In genomic region chr13:52756005-52756404, GRCm38 (mm10) we compare ENCODE assay signal across 16 mouse cellular contexts.
A peak's percentile ranks its signal among the peaks of the same experiment; 100 is the strongest.
DNase-seq lines count a peak whose midpoint lies in the region; ATAC-seq and TF ChIP-seq lines count a peak whose summit lies in the region.
"Had no signal": no experiment of that assay in that cellular context is flagged by ENCODE, and none has a peak within 500 bp of the region (broad histone marks: within the 10 kb centered on the region; RNA-seq: fewer than 3 reads in every experiment).

No protein-coding gene starts in this region.

- no peak overlapping the region for H3K27ac ChIP-seq in forebrain, embryonic 13.5 days
- no peak overlapping the region for H3K27ac ChIP-seq in forebrain, embryonic 11.5 days (ENCODE audit: low read depth, low read length)
- H3K27ac ChIP-seq in forebrain, embryonic 16.5 days (ENCODE audit: low read length), result no peak overlapping the region
- no peak overlapping the region for H3K27ac ChIP-seq in thymus, adult 2 months (ENCODE audit: control insufficient read depth, insufficient read depth, low read length)
- H3K27ac ChIP-seq: heart, embryonic 13.5 days; macrophage had no signal

- no peak overlapping the region for H3K4me3 ChIP-seq in forebrain, embryonic 13.5 days
- no peak overlapping the region for H3K4me3 ChIP-seq in forebrain, embryonic 11.5 days (ENCODE audit: low read depth, low read length)
- H3K4me3 ChIP-seq in forebrain, embryonic 16.5 days (replicated peaks; ENCODE audit: low read length), result no peak overlapping the region
- no peak overlapping the region for H3K4me3 ChIP-seq in thymus, adult 2 months (ENCODE audit: control insufficient read depth, insufficient read depth, low read length)
- H3K4me3 ChIP-seq: heart, embryonic 13.5 days had no signal

- no peaks in the 10 kb centered on the region for H3K9me3 ChIP-seq in forebrain, embryonic 13.5 days (replicated peaks)
- no peaks in the 10 kb centered on the region for H3K9me3 ChIP-seq in forebrain, embryonic 11.5 days (ENCODE audit: control insufficient read depth, low read length)
- no peaks in the 10 kb centered on the region for H3K9me3 ChIP-seq in forebrain, embryonic 16.5 days (ENCODE audit: control insufficient read depth, low read length)
- H3K9me3 ChIP-seq: heart, embryonic 13.5 days had no signal

- 53% methylated on average over 10 of the region's 10 CpGs for WGBS in forebrain, embryonic 13.5 days
- 63% methylated on average over 10 of the region's 10 CpGs for WGBS in forebrain, embryonic 11.5 days
- WGBS in forebrain, embryonic 16.5 days, result 37% methylated on average over 10 of the region's 10 CpGs
- WGBS in thymus, adult 2 months, result 89% methylated on average over 10 of the region's 10 CpGs

- DNase-seq in forebrain, embryonic 11.5 days (ENCODE audit: low spot score), result no peak
- DNase-seq in Muller cell, postnatal 12 days (ENCODE audit: inconsistent ontology term), result peak; percentile 64
- DNase-seq in lung, postnatal 10 days, result peak; percentile 65
- DNase-seq in gastrocnemius, postnatal 4 days (ENCODE audit: low spot score in 2 of 2), result no peak
- DNase-seq in thymus, adult 2 months, result no peak
- no peak for DNase-seq in cerebellum, adult 9-10 months
- DNase-seq: adrenal gland, postnatal 14 days; cerebellum, adult 2 months; gastrocnemius, postnatal 25 days; heart, postnatal 36 days; kidney, adult 2 months; spleen, adult 18-20 months had no signal

- no peaks in the 10 kb centered on the region for H3K27me3 ChIP-seq in forebrain, embryonic 13.5 days
- H3K27me3 ChIP-seq in forebrain, embryonic 11.5 days (ENCODE audit: control insufficient read depth, insufficient read depth, low read length), result no peaks in the 10 kb centered on the region
- H3K27me3 ChIP-seq in forebrain, embryonic 16.5 days (replicated peaks; ENCODE audit: control insufficient read depth, insufficient read depth, low read length), result no peaks in the 10 kb centered on the region
- no peaks in the 10 kb centered on the region for H3K27me3 ChIP-seq in thymus, adult 2 months (ENCODE audit: control insufficient read depth, insufficient read depth, low read length)

- no peak for TF ChIP-seq CTCF in thymus, adult 2 months (IDR thresholded peaks at IDR 0.05; ENCODE audit: borderline replicate concordance, control insufficient read depth, extremely low read depth, insufficient read depth, low read length, poor library complexity)

- no peaks in the 10 kb centered on the region for H3K36me3 ChIP-seq in forebrain, embryonic 13.5 days (ENCODE audit: poor library complexity, severe bottlenecking)
- H3K36me3 ChIP-seq in forebrain, embryonic 11.5 days (ENCODE audit: control insufficient read depth, insufficient read depth, low read length), result no peaks in the 10 kb centered on the region
- H3K36me3 ChIP-seq in forebrain, embryonic 16.5 days (ENCODE audit: control insufficient read depth, insufficient read depth), result no peaks in the 10 kb centered on the region
- no peaks in the 10 kb centered on the region for H3K36me3 ChIP-seq in thymus, adult 2 months (ENCODE audit: control insufficient read depth, insufficient read depth, low read length)
- H3K36me3 ChIP-seq: heart, embryonic 13.5 days had no signal

- peaks cover 16% of the 10 kb centered on the region for H3K4me1 ChIP-seq in forebrain, embryonic 13.5 days
- 0 out of 2 replicates have a peak, but pooled peaks cover 2% of the 10 kb centered on the region for H3K4me1 ChIP-seq in forebrain, embryonic 11.5 days (replicated peaks; ENCODE audit: control insufficient read depth, insufficient read depth, low read length)
- peaks cover 10% of the 10 kb centered on the region; the same call in 1 of the 2 replicates for H3K4me1 ChIP-seq in forebrain, embryonic 16.5 days (replicated peaks; ENCODE audit: control insufficient read depth, insufficient read depth, low read length)
- no peaks in the 10 kb centered on the region for H3K4me1 ChIP-seq in thymus, adult 2 months (replicated peaks; ENCODE audit: control insufficient read depth, insufficient read depth, low read length)

- ATAC-seq in forebrain, embryonic 13.5 days, result peak; percentile 55
- ATAC-seq in forebrain, embryonic 11.5 days (replicated peaks; ENCODE audit: low FRiP score), result no peak; the same call in 1 of the 2 replicates
- peak; percentile 65; the same call in 1 of the 2 replicates for ATAC-seq in forebrain, embryonic 16.5 days

- TF ChIP-seq POLR2A in thymus, adult 2 months (IDR thresholded peaks at IDR 0.05; ENCODE audit: control insufficient read depth, extremely low read depth, insufficient read depth, low read length, poor library complexity), result no peak

- H3K4me2 ChIP-seq in forebrain, embryonic 13.5 days, result no peak overlapping the region
- no peak overlapping the region for H3K4me2 ChIP-seq in forebrain, embryonic 11.5 days (ENCODE audit: low read depth, low read length, severe bottlenecking)
- H3K4me2 ChIP-seq in forebrain, embryonic 16.5 days (ENCODE audit: low read length), result no peak overlapping the region
- H3K4me2 ChIP-seq: heart, embryonic 13.5 days had no signal

- no peak overlapping the region for H3K9ac ChIP-seq in forebrain, embryonic 13.5 days
- H3K9ac ChIP-seq in forebrain, embryonic 11.5 days (ENCODE audit: low read length), result no peak overlapping the region
- no peak overlapping the region for H3K9ac ChIP-seq in forebrain, embryonic 16.5 days (replicated peaks; ENCODE audit: low read depth, low read length)
- H3K9ac ChIP-seq: heart, embryonic 13.5 days had no signal

Comparison
In these comparisons a context has a peak if more than half of its experiments do, and no peak if none do; other contexts are left out.
1. DNase-seq: peak in Muller cell, postnatal 12 days (single experiment) and lung, postnatal 10 days (single experiment); none in forebrain, embryonic 11.5 days (single experiment), gastrocnemius, postnatal 4 days (0 of 2), thymus, adult 2 months (single experiment) and cerebellum, adult 9-10 months (single experiment).